Comparison of ENCODE assay signal across 17 mouse cellular contexts in genomic region chr5:122471658-122472057, GRCm38 (mm10).
"Had no signal": no experiment of that assay in that cellular context is flagged by ENCODE, and none has a peak within 500 bp of the region (broad histone marks: within the 10 kb centered on the region; RNA-seq: fewer than 3 reads in every experiment).

No protein-coding gene starts in this region.

- H3K27me3 ChIP-seq: limb, embryonic 12.5 days; neural tube, embryonic 12.5 days had no signal

- H3K27ac ChIP-seq: layer of hippocampus, adult 2 months; limb, embryonic 12.5 days; liver, embryonic 14.5 days; midbrain, embryonic 10.5 days; neural tube, embryonic 12.5 days had no signal

- ATAC-seq: lung, postnatal 0 days had no signal

- H3K9me3 ChIP-seq: limb, embryonic 12.5 days; midbrain, embryonic 10.5 days; neural tube, embryonic 12.5 days had no signal

- H3K4me1 ChIP-seq: limb, embryonic 12.5 days had no signal

- DNase-seq: kidney, adult 8-10 months; kidney, postnatal 4 days; liver; lung, adult 18-20 months; lung, postnatal 4 days; midbrain, embryonic 14.5 days; retina, postnatal 1 day; right cerebral cortex, postnatal 4 days; spleen, adult 18-20 months; thymus, postnatal 4 days had no signal

- H3K4me3 ChIP-seq: layer of hippocampus, adult 2 months; limb, embryonic 12.5 days; midbrain, embryonic 10.5 days; myocyte; neural tube, embryonic 12.5 days had no signal

- H3K9ac ChIP-seq: limb, embryonic 12.5 days; liver, embryonic 14.5 days; neural tube, embryonic 12.5 days had no signal

- H3K4me2 ChIP-seq: limb, embryonic 12.5 days; neural tube, embryonic 12.5 days had no signal
